Mouse (Mus musculus) intestine, embryonic 16.5 days (tissue): ENCODE data around the gene Fgfr1op2. TPM values are rescaled to one million over a fixed set of nuclear protein-coding genes. Genes with fewer than 3 reads are reported as not detected.

Experiments used
- ATAC-seq: fragments of 200-750 bp; cut with Nextera tagmentation; 2 replicates; pipeline ENCODE4 v1.8.0; 2017; ENCODE audit warnings: moderate TSS enrichment, moderate library complexity
- H3K27ac ChIP-seq: fragments of 300-500 bp; sonication (generic); 2 replicates; pipeline ENCODE4 v1.5.1; 2014; ENCODE audit warnings: mild to moderate bottlenecking, low read length
- H3K27me3 ChIP-seq: fragments of 300-500 bp; sonication (generic); replicated peaks from 2 replicates; pipeline ENCODE4 v1.6.1; 2014; ENCODE audit warnings: low read length, control low read depth, mixed read lengths; ENCODE audit not compliant: control insufficient read depth, insufficient read depth
- H3K36me3 ChIP-seq: fragments of 300-500 bp; sonication (generic); 2 replicates; pipeline ENCODE4 v1.6.1; 2014; ENCODE audit warnings: low read length, control low read depth; ENCODE audit not compliant: control insufficient read depth, insufficient read depth
- H3K4me1 ChIP-seq: fragments of 300-500 bp; sonication (generic); 2 replicates; pipeline ENCODE4 v1.6.1; 2014; ENCODE audit warnings: low read length, control low read depth, mixed read lengths; ENCODE audit not compliant: control insufficient read depth, insufficient read depth
- H3K4me2 ChIP-seq: fragments of 300-500 bp; sonication (generic); 2 replicates; pipeline ENCODE4 v1.6.1; 2014; ENCODE audit warnings: low read depth, low read length, control low read depth
- H3K4me3 ChIP-seq: fragments of 300-500 bp; sonication (generic); 2 replicates; pipeline ENCODE4 v1.5.1; 2014; ENCODE audit warnings: mild to moderate bottlenecking, low read length
- H3K9ac ChIP-seq: fragments of 300-500 bp; sonication (generic); 2 replicates; pipeline ENCODE4 v1.6.1; 2014; ENCODE audit warnings: low read depth, low read length
- H3K9me3 ChIP-seq: fragments of 300-500 bp; sonication (generic); 2 replicates; pipeline ENCODE4 v1.6.1; 2016; ENCODE audit warnings: low read length, control low read depth; ENCODE audit not compliant: control insufficient read depth
- WGBS: fragments of 180-500 bp; shearing (Covaris S2); extraction: QIAGEN DNeasy Blood & Tissue Kit; methylation state at CpG from one replicate; pipeline ENCODE4 v1.1.7; 2014; 5-methylcytosine and 5-hydroxymethylcytosine counted together
- polyA plus RNA-seq: library from polyadenylated mRNA; unstranded; fragments of >200 nt; fragmentation: Nextera tagmentation; extraction: Ambion mirVana; gene quantifications from 2 replicates; pipeline ENCODE4 v1.2.1, GENCODE M21; 2015

Gene Fgfr1op2
- polyA plus RNA-seq, 1 experiment from 2014 or later, result 86.6 TPM

- H3K4me2 ChIP-seq, result no peak overlapping the region
- WGBS, result 36% methylated on average over 2 of the region's 2 CpGs
- H3K36me3 ChIP-seq, result no peaks in the 10 kb centered on the region
- no peak overlapping the region for H3K4me3 ChIP-seq
- H3K27me3 ChIP-seq, result no peaks in the 10 kb centered on the region
- no peak overlapping the region for H3K9ac ChIP-seq
- H3K4me1 ChIP-seq, result peaks cover 6% of the 10 kb centered on the region; the same call in 1 of the 2 replicates
- H3K9me3 ChIP-seq, result no peaks in the 10 kb centered on the region
- no peak for ATAC-seq
- H3K27ac ChIP-seq, result no peak overlapping the region
These were observed 3.5 kb downstream of the Fgfr1op2 start for GRCm38 (mm10) chr6:146580381-146580926.

- Histone ChIP-seq H3K4me2 (no peak overlapping the region), H3K4me1 (no peaks in the 10 kb centered on the region; the same call in 1 of the 2 replicates), H3K4me3 (no peak overlapping the region), H3K36me3 (peaks cover 11% of the 10 kb centered on the region), H3K9ac (no peak overlapping the region), H3K27me3 (no peaks in the 10 kb centered on the region), H3K27ac (no peak overlapping the region), H3K9me3 (no peaks in the 10 kb centered on the region)
- whole genome bisulfite sequencing, result 72% methylated on average over 2 of the region's 2 CpGs
- ATAC-seq, result no peak
These were observed 6.5 kb downstream of the Fgfr1op2 start for GRCm38 (mm10) chr6:146583366-146584046.

GRCm38 (mm10) chr6:146585134-146585533, 8.1 kb downstream of the Fgfr1op2 start:
- H3K9ac ChIP-seq, result no peak overlapping the region
- no peak for ATAC-seq
- WGBS, result over 99% methylated on average over 5 of the region's 5 CpGs
- H3K4me1 ChIP-seq, result no peaks in the 10 kb centered on the region
- no peak overlapping the region for H3K27ac ChIP-seq
- H3K36me3 ChIP-seq, result peaks cover 11% of the 10 kb centered on the region
- no peak overlapping the region for H3K4me3 ChIP-seq
- H3K9me3 ChIP-seq, result no peaks in the 10 kb centered on the region
- no peak overlapping the region for H3K4me2 ChIP-seq
- no peaks in the 10 kb centered on the region for H3K27me3 ChIP-seq

- 88% methylated on average over 4 of the region's 4 CpGs for WGBS
- no peak for ATAC-seq
- peaks cover 15% of the 10 kb centered on the region; the same call in 1 of the 2 replicates for H3K36me3 ChIP-seq
These were observed 25.6 kb downstream of the Fgfr1op2 start for GRCm38 (mm10) chr6:146602601-146603000.

GRCm38 (mm10) chr6:146603651-146604050, 26.6 kb downstream of the Fgfr1op2 start:
- WGBS, result 82% methylated on average over 10 of the region's 10 CpGs
- ATAC-seq, result no peak

More at GRCm38 (mm10) chr6:146602601-146603000, 25.6 kb downstream of the Fgfr1op2 start:
- H3K9ac ChIP-seq, result no peak overlapping the region
- no peak overlapping the region for H3K4me3 ChIP-seq
- no peak overlapping the region for H3K27ac ChIP-seq
- H3K9me3 ChIP-seq, result no peaks in the 10 kb centered on the region
- no peaks in the 10 kb centered on the region for H3K4me1 ChIP-seq
- no peak overlapping the region for H3K4me2 ChIP-seq
- H3K27me3 ChIP-seq, result no peaks in the 10 kb centered on the region

GRCm38 (mm10) chr6:146611385-146611784, 34.4 kb downstream of the Fgfr1op2 start:
- H3K27ac ChIP-seq, result no peak overlapping the region
- no peak overlapping the region for H3K9ac ChIP-seq
- peak; percentile 83 for ATAC-seq
- 92% methylated on average over 6 of the region's 6 CpGs for WGBS
- H3K4me3 ChIP-seq, result no peak overlapping the region
- H3K9me3 ChIP-seq, result no peaks in the 10 kb centered on the region
- no peaks in the 10 kb centered on the region for H3K4me1 ChIP-seq
- H3K4me2 ChIP-seq, result no peak overlapping the region
- H3K36me3 ChIP-seq, result peaks cover 16% of the 10 kb centered on the region; the same call in 1 of the 2 replicates
- H3K27me3 ChIP-seq, result no peaks in the 10 kb centered on the region

More at GRCm38 (mm10) chr6:146603651-146604050, 26.6 kb downstream of the Fgfr1op2 start:
- Histone ChIP-seq H3K9ac (no peak overlapping the region), H3K9me3 (no peaks in the 10 kb centered on the region), H3K4me1 (no peaks in the 10 kb centered on the region), H3K36me3 (peaks cover 15% of the 10 kb centered on the region; the same call in 1 of the 2 replicates), H3K27me3 (no peaks in the 10 kb centered on the region), H3K4me2 (no peak overlapping the region), H3K4me3 (no peak overlapping the region), H3K27ac (no peak overlapping the region)

- no peaks in the 10 kb centered on the region for H3K9me3 ChIP-seq
- H3K27me3 ChIP-seq, result no peaks in the 10 kb centered on the region
- H3K4me1 ChIP-seq, result no peaks in the 10 kb centered on the region
- H3K4me3 ChIP-seq, result no peak overlapping the region
- H3K36me3 ChIP-seq, result peaks cover 18% of the 10 kb centered on the region; the same call in 1 of the 2 replicates
- no peak overlapping the region for H3K4me2 ChIP-seq
- H3K9ac ChIP-seq, result no peak overlapping the region
- 82% methylated on average over 7 of the region's 7 CpGs for WGBS
- no peak overlapping the region for H3K27ac ChIP-seq
- 0 out of 2 replicates have a peak, but pooled peaks have one; percentile 54 for ATAC-seq
These were observed 34.9 kb downstream of the Fgfr1op2 start for GRCm38 (mm10) chr6:146611897-146612296.

- H3K27me3 ChIP-seq, result no peaks in the 10 kb centered on the region
- H3K9ac ChIP-seq, result no peak overlapping the region
- no peak overlapping the region for H3K4me2 ChIP-seq
- no peak for ATAC-seq
- H3K9me3 ChIP-seq, result no peaks in the 10 kb centered on the region
- 89% methylated on average over 5 of the region's 5 CpGs for WGBS
- H3K4me3 ChIP-seq, result no peak overlapping the region
- no peak overlapping the region for H3K27ac ChIP-seq
- no peaks in the 10 kb centered on the region for H3K4me1 ChIP-seq
- H3K36me3 ChIP-seq, result peaks cover 18% of the 10 kb centered on the region; the same call in 1 of the 2 replicates
These were observed 35.7 kb downstream of the Fgfr1op2 start for GRCm38 (mm10) chr6:146612736-146613135.

GRCm38 (mm10) chr6:146613907-146614306, 36.9 kb downstream of the Fgfr1op2 start:
- no peaks in the 10 kb centered on the region for H3K4me1 ChIP-seq
- WGBS, result 86% methylated on average over 5 of the region's 5 CpGs
- no peaks in the 10 kb centered on the region for H3K9me3 ChIP-seq
- no peak overlapping the region for H3K27ac ChIP-seq
- no peak overlapping the region for H3K9ac ChIP-seq
- no peak for ATAC-seq
- no peak overlapping the region for H3K4me2 ChIP-seq
- H3K27me3 ChIP-seq, result no peaks in the 10 kb centered on the region
- H3K36me3 ChIP-seq, result peaks cover 24% of the 10 kb centered on the region
- no peak overlapping the region for H3K4me3 ChIP-seq
